Mouse (Mus musculus) spleen, adult 2 months (tissue): ENCODE results near the gene Scaf11.

ENCODE experiments used
- CTCF ChIP-seq: fragments of 200-500 bp; IDR thresholded peaks from 2 replicates; pipeline ENCODE4 v1.5.1; 2011; ENCODE audit warnings: mild to moderate bottlenecking, inconsistent platforms; ENCODE audit not compliant: insufficient read depth, insufficient read length, insufficient replicate concordance; ENCODE audit errors: extremely low read depth
- POLR2A ChIP-seq: fragments of 200-500 bp; IDR thresholded peaks from 2 replicates; pipeline ENCODE4 v1.6.1; 2011; ENCODE audit warnings: low read depth, low read length, inconsistent platforms

GRCm38 (mm10) chr15:96462611-96463010, 2.0 kb upstream of the Scaf11 start:
- no peak for TF ChIP-seq CTCF
- TF ChIP-seq POLR2A = no peak
